Mouse (Mus musculus) liver, embryonic 12.5 days (tissue): Measurements from ENCODE around the gene Gorasp1. TPM values are rescaled to one million over a fixed set of nuclear protein-coding genes. Genes with fewer than 3 reads are reported as not detected.

Source experiments
- ATAC-seq: fragments of 200-750 bp; cut with Nextera tagmentation; 2 replicates; pipeline ENCODE4 v1.8.0; 2017; ENCODE audit warnings: moderate number of reproducible peaks, mild to moderate bottlenecking, moderate library complexity
- H3K27ac ChIP-seq: fragments of 300-500 bp; sonication (generic); 2 replicates; pipeline ENCODE4 v1.5.1; 2016; ENCODE audit warnings: mild to moderate bottlenecking
- H3K27me3 ChIP-seq: fragments of 300-500 bp; sonication (generic); replicated peaks from 2 replicates; pipeline ENCODE4 v1.6.1; 2016; ENCODE audit warnings: mild to moderate bottlenecking, moderate library complexity
- H3K36me3 ChIP-seq: fragments of 300-500 bp; sonication (generic); 2 replicates; pipeline ENCODE4 v1.6.1; 2016; ENCODE audit warnings: mild to moderate bottlenecking, moderate library complexity
- H3K4me1 ChIP-seq: fragments of 300-500 bp; sonication (generic); 2 replicates; pipeline ENCODE4 v1.6.1; 2016
- H3K4me2 ChIP-seq: fragments of 300-500 bp; sonication (generic); 2 replicates; pipeline ENCODE4 v1.6.1; 2016; ENCODE audit warnings: mild to moderate bottlenecking, moderate library complexity
- H3K4me3 ChIP-seq: fragments of 300-500 bp; sonication (generic); 2 replicates; pipeline ENCODE4 v1.5.1; 2016; ENCODE audit warnings: mild to moderate bottlenecking, moderate library complexity
- H3K9ac ChIP-seq: fragments of 300-500 bp; sonication (generic); 2 replicates; pipeline ENCODE4 v1.6.1; 2016; ENCODE audit warnings: mild to moderate bottlenecking, moderate library complexity
- H3K9me3 ChIP-seq: fragments of 300-500 bp; sonication (generic); replicated peaks from 2 replicates; pipeline ENCODE4 v1.6.1; 2016; ENCODE audit warnings: mild to moderate bottlenecking, moderate library complexity
- WGBS: fragments of 180-500 bp; shearing (Covaris S2); methylation state at CpG from one replicate; pipeline ENCODE4 v1.1.7; 2016; ENCODE audit not compliant: insufficient replicate concordance; 5-methylcytosine and 5-hydroxymethylcytosine counted together
- polyA plus RNA-seq: library from polyadenylated mRNA; unstranded; fragments of >200 nt; fragmentation: Nextera tagmentation; extraction: Ambion mirVana; gene quantifications from 2 replicates; pipeline ENCODE4 v1.2.1, GENCODE M21; 2016

Gorasp1 gene
- polyA plus RNA-seq, 1 experiment from 2014 or later = 15.9 TPM

- Histone ChIP-seq H3K36me3 (peaks cover 36% of the 10 kb centered on the region), H3K9me3 (no peaks in the 10 kb centered on the region), H3K4me3 (no peak overlapping the region), H3K4me2 (no peak overlapping the region), H3K27me3 (no peaks in the 10 kb centered on the region), H3K4me1 (0 out of 2 replicates have a peak, but pooled peaks cover 9% of the 10 kb centered on the region), H3K9ac (no peak overlapping the region), H3K27ac (0 out of 2 replicates have a peak overlapping the region, but pooled peaks have one; percentile 10)
- WGBS = 42% methylated on average over 6 of the region's 6 CpGs
- ATAC-seq = no peak
Observed at GRCm38 (mm10) chr9:119970221-119970620, 32.9 kb upstream of the Gorasp1 start.

DNA sequence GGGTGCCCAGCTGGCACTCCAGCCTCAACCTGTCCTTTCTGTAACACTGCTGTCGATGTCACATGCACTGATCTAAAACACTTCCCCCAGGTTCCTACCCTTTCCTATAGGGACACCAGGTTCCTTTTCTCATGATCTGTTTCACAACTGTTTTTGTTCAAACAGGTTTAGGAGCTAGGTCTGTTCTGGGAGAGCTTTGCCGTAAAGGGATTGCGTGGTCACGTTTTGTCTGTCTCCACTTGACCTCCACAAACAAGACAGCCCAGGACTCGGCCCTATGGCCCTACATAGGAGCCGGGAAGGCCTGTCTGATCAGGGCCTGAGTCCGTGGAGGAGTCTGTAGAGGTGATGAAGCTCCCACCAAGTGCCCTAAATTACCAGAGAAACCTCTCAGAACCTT lies 32.4 kb upstream of the Gorasp1 start:
- WGBS = 74% methylated on average over 7 of the region's 7 CpGs
- Histone ChIP-seq H3K27ac (no peak overlapping the region), H3K4me2 (no peak overlapping the region), H3K9ac (no peak overlapping the region), H3K27me3 (no peaks in the 10 kb centered on the region), H3K4me3 (no peak overlapping the region), H3K4me1 (0 out of 2 replicates have a peak, but pooled peaks cover 9% of the 10 kb centered on the region), H3K9me3 (no peaks in the 10 kb centered on the region), H3K36me3 (peaks cover 33% of the 10 kb centered on the region)
- ATAC-seq = no peak

DNA sequence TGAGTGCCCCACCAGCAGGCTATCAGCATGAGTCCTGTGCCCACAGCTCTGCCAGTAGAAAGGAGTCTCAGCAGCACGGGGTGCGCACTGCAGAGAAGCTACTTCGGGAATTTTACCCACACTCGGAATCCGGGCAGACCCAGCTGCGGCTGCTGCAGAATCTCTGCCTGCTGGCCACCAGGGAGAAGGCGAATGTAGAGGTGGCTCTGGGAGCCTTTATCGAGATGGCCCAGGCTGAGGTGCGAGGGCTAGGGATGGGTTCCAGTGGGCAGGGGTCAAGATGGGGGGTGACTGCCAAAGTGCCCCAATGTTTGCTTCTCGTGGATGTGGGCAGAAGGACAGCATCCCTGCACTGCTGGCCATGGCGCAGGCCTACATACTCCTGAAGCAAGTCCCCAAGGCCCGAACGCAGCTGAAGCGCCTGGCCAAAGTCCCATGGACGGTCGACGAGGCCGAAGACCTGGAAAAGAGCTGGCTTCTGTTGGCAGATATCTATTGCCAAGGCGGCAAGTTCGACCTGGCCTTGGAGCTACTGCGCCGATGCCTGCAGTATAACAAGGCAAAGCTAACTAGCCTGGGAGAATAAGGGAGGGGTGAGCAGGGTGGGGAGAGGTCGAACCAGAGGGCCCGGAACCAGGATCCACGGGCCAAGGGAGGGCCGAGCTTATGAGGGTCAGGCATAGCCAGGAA lies 29.0 kb upstream of the Gorasp1 start:
- H3K27ac ChIP-seq = no peak overlapping the region
- H3K27me3 ChIP-seq = no peaks in the 10 kb centered on the region
- peaks cover 2% of the 10 kb centered on the region; the same call in 1 of the 2 replicates for H3K36me3 ChIP-seq
- WGBS = 78% methylated on average over 26 of the region's 26 CpGs
- no peak overlapping the region for H3K4me2 ChIP-seq
- H3K4me3 ChIP-seq = no peak overlapping the region
- H3K9me3 ChIP-seq = no peaks in the 10 kb centered on the region
- ATAC-seq = no peak
- H3K4me1 ChIP-seq = peaks cover 29% of the 10 kb centered on the region
- no peak overlapping the region for H3K9ac ChIP-seq

DNA sequence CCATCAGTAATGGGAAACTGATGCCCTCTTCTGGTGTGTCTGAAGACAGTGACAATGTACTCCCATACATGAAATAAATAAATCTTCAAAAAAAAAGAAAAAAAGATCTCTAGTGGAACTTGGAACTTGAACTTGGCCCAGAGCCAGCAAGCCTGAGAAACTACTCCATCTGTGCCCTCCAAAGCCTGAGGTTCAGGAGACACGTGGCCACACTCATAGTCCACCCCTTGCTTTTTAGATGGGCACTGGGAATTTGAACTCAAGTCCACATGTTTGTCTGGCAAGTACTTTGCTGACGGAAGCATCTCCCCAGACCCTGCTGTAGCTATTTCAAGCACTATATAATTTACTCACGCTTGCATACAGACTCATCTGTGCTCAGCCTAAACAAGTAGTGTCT lies 27.8 kb upstream of the Gorasp1 start:
- no peak overlapping the region for H3K27ac ChIP-seq

DNA sequence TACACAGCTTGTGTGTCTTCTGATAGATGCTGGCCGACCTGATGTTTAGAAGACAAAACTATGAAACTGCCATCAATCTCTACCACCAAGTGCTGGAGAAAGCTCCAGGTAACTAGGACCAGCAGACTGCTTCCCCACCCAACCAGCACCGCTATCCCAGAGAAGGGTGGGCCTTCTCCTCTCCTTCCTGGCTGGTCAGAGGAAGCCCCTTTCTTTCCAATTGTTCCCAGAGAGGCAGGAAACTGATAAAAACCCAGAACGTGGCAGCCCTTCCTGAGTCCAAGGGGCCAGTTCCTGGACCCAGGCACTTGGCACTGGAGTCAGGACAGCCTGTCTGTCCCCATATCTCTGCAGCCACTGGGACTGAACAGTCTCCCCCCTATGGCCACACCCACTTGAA lies 26.8 kb upstream of the Gorasp1 start:
- H3K4me2 ChIP-seq = no peak overlapping the region; the same call in 1 of the 2 replicates
- H3K4me3 ChIP-seq = no peak overlapping the region
- 30% methylated on average over 3 of the region's 3 CpGs for WGBS
- no peaks in the 10 kb centered on the region for H3K36me3 ChIP-seq
- ATAC-seq = no peak
- peaks cover 20% of the 10 kb centered on the region for H3K4me1 ChIP-seq
- H3K27me3 ChIP-seq = no peaks in the 10 kb centered on the region
- no peaks in the 10 kb centered on the region for H3K9me3 ChIP-seq
- no peak overlapping the region for H3K9ac ChIP-seq
- no peak overlapping the region for H3K27ac ChIP-seq

More for the DNA sequence above, 27.8 kb upstream of the Gorasp1 start:
- H3K9ac ChIP-seq = no peak overlapping the region
- H3K27me3 ChIP-seq = no peaks in the 10 kb centered on the region
- H3K4me2 ChIP-seq = no peak overlapping the region
- no peak for ATAC-seq
- H3K4me3 ChIP-seq = no peak overlapping the region
- H3K36me3 ChIP-seq = no peaks in the 10 kb centered on the region
- peaks cover 24% of the 10 kb centered on the region for H3K4me1 ChIP-seq
- no peaks in the 10 kb centered on the region for H3K9me3 ChIP-seq
- 73% methylated on average over 3 of the region's 3 CpGs for WGBS

- Histone ChIP-seq H3K36me3 (no peaks in the 10 kb centered on the region), H3K4me1 (peaks cover 20% of the 10 kb centered on the region), H3K27me3 (no peaks in the 10 kb centered on the region), H3K4me2 (peak overlapping the region; percentile 36), H3K9ac (no peak overlapping the region), H3K9me3 (no peaks in the 10 kb centered on the region), H3K4me3 (no peak overlapping the region), H3K27ac (no peak overlapping the region)
- ATAC-seq = peak; percentile 69
- 16% methylated on average over 21 of the region's 21 CpGs for WGBS
Observed at GRCm38 (mm10) chr9:119962987-119963667, 25.8 kb upstream of the Gorasp1 start.

DNA sequence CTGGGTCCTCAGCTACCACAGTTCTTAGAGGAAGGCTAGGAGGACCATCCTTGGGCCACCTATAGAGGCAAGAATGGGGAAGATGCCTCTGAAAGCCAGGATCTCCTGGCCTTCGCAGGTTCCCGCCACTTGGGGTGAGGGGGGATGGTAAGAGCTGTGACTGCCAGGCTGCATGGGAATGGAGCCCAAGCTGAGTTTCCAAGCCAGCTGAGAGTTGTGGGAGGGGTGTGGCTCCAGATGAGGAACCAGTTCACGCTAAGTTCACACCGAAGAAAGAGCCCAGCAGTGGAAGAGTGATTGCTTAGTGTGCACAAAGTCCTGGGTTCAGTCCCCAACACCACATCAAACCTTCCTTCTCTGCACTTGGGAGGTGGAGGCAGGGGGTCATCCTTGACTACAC lies 24.9 kb upstream of the Gorasp1 start:
- no peak overlapping the region for H3K4me2 ChIP-seq
- no peaks in the 10 kb centered on the region for H3K9me3 ChIP-seq
- H3K27me3 ChIP-seq = no peaks in the 10 kb centered on the region
- no peak for ATAC-seq
- H3K4me3 ChIP-seq = no peak overlapping the region
- H3K36me3 ChIP-seq = no peaks in the 10 kb centered on the region
- H3K4me1 ChIP-seq = peaks cover 20% of the 10 kb centered on the region
- no peak overlapping the region for H3K27ac ChIP-seq
- 54% methylated on average over 4 of the region's 4 CpGs for WGBS
- no peak overlapping the region for H3K9ac ChIP-seq

- no peak overlapping the region for H3K4me3 ChIP-seq
- H3K36me3 ChIP-seq = no peaks in the 10 kb centered on the region
- no peaks in the 10 kb centered on the region for H3K9me3 ChIP-seq
- 66% methylated on average over 9 of the region's 9 CpGs for WGBS
- H3K9ac ChIP-seq = no peak overlapping the region
- no peaks in the 10 kb centered on the region for H3K27me3 ChIP-seq
- ATAC-seq = no peak
- no peak overlapping the region for H3K27ac ChIP-seq
- peaks cover 11% of the 10 kb centered on the region for H3K4me1 ChIP-seq
- no peak overlapping the region for H3K4me2 ChIP-seq
Observed at GRCm38 (mm10) chr9:119958835-119959234, 21.5 kb upstream of the Gorasp1 start.

GRCm38 (mm10) chr9:119951388-119951787 lies 14.0 kb upstream of the Gorasp1 start:
- H3K4me1 ChIP-seq = no peaks in the 10 kb centered on the region
- H3K9me3 ChIP-seq = no peaks in the 10 kb centered on the region
- H3K4me2 ChIP-seq = no peak overlapping the region
- WGBS = 65% methylated on average over 9 of the region's 9 CpGs
- no peak for ATAC-seq
- no peak overlapping the region for H3K27ac ChIP-seq
- H3K9ac ChIP-seq = no peak overlapping the region
- no peaks in the 10 kb centered on the region for H3K27me3 ChIP-seq
- H3K36me3 ChIP-seq = no peaks in the 10 kb centered on the region
- no peak overlapping the region for H3K4me3 ChIP-seq

GRCm38 (mm10) chr9:119950434-119950833 lies 13.1 kb upstream of the Gorasp1 start:
- no peak overlapping the region for H3K27ac ChIP-seq
- ATAC-seq = no peak
- no peak overlapping the region for H3K9ac ChIP-seq
- H3K4me3 ChIP-seq = no peak overlapping the region
- no peak overlapping the region for H3K4me2 ChIP-seq
- H3K36me3 ChIP-seq = no peaks in the 10 kb centered on the region
- no peaks in the 10 kb centered on the region for H3K27me3 ChIP-seq
- 54% methylated on average over 6 of the region's 6 CpGs for WGBS
- no peaks in the 10 kb centered on the region for H3K9me3 ChIP-seq
- no peaks in the 10 kb centered on the region for H3K4me1 ChIP-seq

DNA sequence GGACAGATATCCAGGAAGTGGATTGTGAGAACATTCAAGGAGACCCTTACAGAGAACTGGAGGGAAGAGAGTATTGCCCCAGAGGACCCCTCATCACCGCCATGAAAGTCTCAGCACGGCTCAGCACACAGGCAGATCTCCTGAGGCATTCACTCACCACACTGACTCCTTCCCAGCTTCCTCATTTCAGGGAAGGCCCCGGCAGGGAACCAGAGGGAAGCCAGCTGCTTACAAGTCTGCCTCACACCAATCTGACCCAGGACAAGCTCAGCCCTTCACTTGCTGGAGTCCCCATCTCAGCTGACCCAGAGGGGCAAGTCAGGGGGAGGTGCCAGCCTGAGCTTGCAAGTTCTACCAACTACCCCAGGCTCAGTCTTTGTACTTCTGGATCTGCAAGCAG lies 11.4 kb upstream of the Gorasp1 start:
- no peak overlapping the region for H3K27ac ChIP-seq
- ATAC-seq = no peak
- H3K36me3 ChIP-seq = no peaks in the 10 kb centered on the region
- H3K4me3 ChIP-seq = no peak overlapping the region
- H3K27me3 ChIP-seq = no peaks in the 10 kb centered on the region
- WGBS = 28% methylated on average over 3 of the region's 3 CpGs
- H3K9ac ChIP-seq = no peak overlapping the region
- H3K9me3 ChIP-seq = no peaks in the 10 kb centered on the region
- H3K4me2 ChIP-seq = no peak overlapping the region
- H3K4me1 ChIP-seq = no peaks in the 10 kb centered on the region

GRCm38 (mm10) chr9:119945173-119945900 lies 8.0 kb upstream of the Gorasp1 start:
- H3K27ac ChIP-seq = no peak overlapping the region
- H3K4me2 ChIP-seq = no peak overlapping the region
- H3K9ac ChIP-seq = no peak overlapping the region
- no peaks in the 10 kb centered on the region for H3K9me3 ChIP-seq
- 68% methylated on average over 12 of the region's 12 CpGs for WGBS
- no peak for ATAC-seq
- no peak overlapping the region for H3K4me3 ChIP-seq
- peaks cover 3% of the 10 kb centered on the region; the same call in 1 of the 2 replicates for H3K4me1 ChIP-seq
- H3K27me3 ChIP-seq = no peaks in the 10 kb centered on the region
- H3K36me3 ChIP-seq = no peaks in the 10 kb centered on the region
